Mouse (Mus musculus): ENCODE data around the gene Calhm5.

- TF ChIP-seq TAL1 (IDR thresholded peaks at IDR 0.05; ENCODE audit: low read length): no peak
- no peak for TF ChIP-seq GATA1 (IDR thresholded peaks at IDR 0.05; ENCODE audit: low read length)
Observed at GRCm38 (mm10) chr10:34111964-34112738, 15.8 kb upstream of the Calhm5 start.

Measured in erythroblast, embryonic 14.5 days (primary cell).